Mouse (Mus musculus): ENCODE data around the gene Etv6.

DNA sequence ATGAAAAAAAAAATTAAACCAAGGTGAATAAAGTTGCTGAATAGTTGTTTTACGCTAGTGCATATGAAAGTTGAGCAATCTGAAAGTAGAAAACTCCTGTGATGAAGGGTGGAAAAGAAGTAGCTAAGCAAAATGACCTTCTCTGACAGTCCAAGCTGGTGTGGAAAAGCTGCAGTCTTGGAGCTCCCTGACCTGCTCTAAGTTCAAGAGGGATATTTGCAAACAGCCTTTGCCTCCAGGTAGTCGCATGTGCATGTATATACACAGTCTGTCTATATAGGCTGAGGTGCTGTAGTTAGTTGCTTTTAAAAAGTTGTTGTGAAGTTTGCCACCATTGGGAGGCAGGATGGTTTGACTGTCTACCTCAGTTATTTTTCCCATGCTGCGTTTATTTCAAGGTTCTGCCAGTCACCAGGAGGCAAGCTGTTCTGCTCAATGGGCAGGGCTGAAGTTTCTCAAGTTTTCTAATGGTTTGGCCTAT lies 1.5 kb downstream of the Etv6 start:
- TF ChIP-seq CTCF (IDR thresholded peaks at IDR 0.05; ENCODE audit: low read depth), result no peak; the same call in 1 of the 2 replicates
- TF ChIP-seq EP300 (IDR thresholded peaks at IDR 0.05; ENCODE audit: low read depth), result no peak
